ENCODE assay signal across 35 mouse cellular contexts in genomic region chr6:146950454-146950832, GRCm38 (mm10). TPM values are rescaled to one million over a fixed set of nuclear protein-coding genes. Genes with fewer than 3 reads are reported as not detected.
"Had no signal": no experiment of that assay in that cellular context is flagged by ENCODE, and none has a peak within 500 bp of the region (broad histone marks: within the 10 kb centered on the region; RNA-seq: fewer than 3 reads in every experiment).

No protein-coding gene starts in this region.

- H3K4me2 ChIP-seq: heart, embryonic 11.5 days; heart, embryonic 12.5 days; heart, embryonic 13.5 days; heart, embryonic 15.5 days; hindbrain, embryonic 12.5 days; hindbrain, embryonic 13.5 days; hindbrain, embryonic 14.5 days; hindbrain, embryonic 15.5 days; intestine, embryonic 15.5 days; kidney, embryonic 15.5 days had no signal

- H3K9me3 ChIP-seq: heart, embryonic 12.5 days; heart, embryonic 13.5 days; heart, embryonic 15.5 days; hindbrain, embryonic 10.5 days; hindbrain, embryonic 12.5 days; hindbrain, embryonic 13.5 days; hindbrain, embryonic 15.5 days; intestine, embryonic 15.5 days; kidney, embryonic 15.5 days had no signal

- H3K27ac ChIP-seq: heart, embryonic 15.5 days; hindbrain, embryonic 10.5 days; hindbrain, embryonic 12.5 days; hindbrain, embryonic 13.5 days; hindbrain, embryonic 14.5 days; hindbrain, embryonic 15.5 days; hindbrain, postnatal 0 days; intestine, embryonic 15.5 days; kidney, postnatal 0 days; layer of hippocampus, adult 2 months; left cerebral cortex, adult 2 months had no signal

- H3K27me3 ChIP-seq: heart, embryonic 12.5 days; heart, embryonic 13.5 days; heart, embryonic 15.5 days; hindbrain, embryonic 12.5 days; hindbrain, embryonic 13.5 days; hindbrain, embryonic 15.5 days; intestine, embryonic 15.5 days; kidney, embryonic 15.5 days had no signal

- ATAC-seq: hindbrain, embryonic 16.5 days; hindbrain, postnatal 0 days; inflammation-experienced regulatory T-cells, adult 6 months; intestine, embryonic 15.5 days; intestine, embryonic 16.5 days; intestine, postnatal 0 days had no signal

- H3K4me3 ChIP-seq: heart, embryonic 12.5 days; heart, embryonic 13.5 days; heart, embryonic 15.5 days; hindbrain, embryonic 10.5 days; hindbrain, embryonic 12.5 days; hindbrain, embryonic 13.5 days; hindbrain, embryonic 15.5 days; intestine, embryonic 15.5 days; kidney, embryonic 15.5 days; layer of hippocampus, adult 2 months; left cerebral cortex, adult 2 months had no signal

- H3K9ac ChIP-seq: heart, embryonic 12.5 days; heart, embryonic 13.5 days; heart, embryonic 15.5 days; hindbrain, embryonic 12.5 days; hindbrain, embryonic 13.5 days; hindbrain, embryonic 14.5 days; hindbrain, embryonic 15.5 days; intestine, embryonic 15.5 days; kidney, embryonic 15.5 days had no signal

- DNase-seq: heart, postnatal 10 days; heart, postnatal 14 days; heart, postnatal 36 days; heart, postnatal 4 days; kidney, adult 11 months; kidney, adult 18-20 months; kidney, adult 8-10 months; kidney, adult 9 months; kidney, postnatal 10 days; kidney, postnatal 14 days; kidney, postnatal 25 days; kidney, postnatal 4 days; layer of hippocampus, adult 9-11 months; layer of hippocampus, postnatal 36 days had no signal

- H3K36me3 ChIP-seq: heart, embryonic 12.5 days; heart, embryonic 13.5 days; heart, embryonic 15.5 days; hindbrain, embryonic 10.5 days; hindbrain, embryonic 12.5 days; hindbrain, embryonic 13.5 days; hindbrain, embryonic 15.5 days; intestine, embryonic 15.5 days; kidney, embryonic 15.5 days had no signal

RNA-seq across cellular contexts. Expression of gene 1700034J05Rik, which starts 3.8 kb away (rescaled TPM):
- polyA plus RNA-seq: hindbrain, embryonic 13.5 days; hindbrain, postnatal 0 days; intestine, postnatal 0 days; kidney, adult 2 months; large intestine, adult 2 months had no signal
